Mouse (Mus musculus): Measurements from ENCODE around the gene Zfp442. TPM values are rescaled to one million over a fixed set of nuclear protein-coding genes. Genes with fewer than 3 reads are reported as not detected.
"Not testable (repeated sequence)": the region's sequence is repeated elsewhere in the genome, so short reads cannot be mapped to it uniquely, and the experiment has no call there.

The Zfp442 gene
- polyA plus RNA-seq, 1 experiment from 2014 or later, result 7.1 TPM

GRCm38 (mm10) chr2:150362878-150363229, 88.4 kb downstream of the Zfp442 start:
- DNase-seq (ENCODE audit: low spot score) (no peak), ATAC-seq (replicated peaks; ENCODE audit: low FRiP score, low TSS enrichment, low read depth) (no peak; the same call in 1 of the 2 replicates)
- Histone ChIP-seq H3K4me2 (ENCODE audit: low read length) (peak overlapping the region; percentile 49), H3K27me3 (replicated peaks; ENCODE audit: control insufficient read depth, insufficient read depth, low read length) (no peaks in the 10 kb centered on the region), H3K4me1 (replicated peaks; ENCODE audit: control insufficient read depth, insufficient read depth, low read length) (no peaks in the 10 kb centered on the region), H3K36me3 (ENCODE audit: control insufficient read depth, insufficient read depth, low read length) (no peaks in the 10 kb centered on the region), H3K9me3 (ENCODE audit: control insufficient read depth, low read length) (no peaks in the 10 kb centered on the region), H3K4me3 (ENCODE audit: low read depth, low read length) (peak overlapping the region; percentile 62), H3K27ac (ENCODE audit: low read depth) (peak overlapping the region; percentile 91), H3K9ac (ENCODE audit: low read length) (peak overlapping the region; percentile 69)
- WGBS, result 10% methylated on average over 4 of the region's 4 CpGs

DNA sequence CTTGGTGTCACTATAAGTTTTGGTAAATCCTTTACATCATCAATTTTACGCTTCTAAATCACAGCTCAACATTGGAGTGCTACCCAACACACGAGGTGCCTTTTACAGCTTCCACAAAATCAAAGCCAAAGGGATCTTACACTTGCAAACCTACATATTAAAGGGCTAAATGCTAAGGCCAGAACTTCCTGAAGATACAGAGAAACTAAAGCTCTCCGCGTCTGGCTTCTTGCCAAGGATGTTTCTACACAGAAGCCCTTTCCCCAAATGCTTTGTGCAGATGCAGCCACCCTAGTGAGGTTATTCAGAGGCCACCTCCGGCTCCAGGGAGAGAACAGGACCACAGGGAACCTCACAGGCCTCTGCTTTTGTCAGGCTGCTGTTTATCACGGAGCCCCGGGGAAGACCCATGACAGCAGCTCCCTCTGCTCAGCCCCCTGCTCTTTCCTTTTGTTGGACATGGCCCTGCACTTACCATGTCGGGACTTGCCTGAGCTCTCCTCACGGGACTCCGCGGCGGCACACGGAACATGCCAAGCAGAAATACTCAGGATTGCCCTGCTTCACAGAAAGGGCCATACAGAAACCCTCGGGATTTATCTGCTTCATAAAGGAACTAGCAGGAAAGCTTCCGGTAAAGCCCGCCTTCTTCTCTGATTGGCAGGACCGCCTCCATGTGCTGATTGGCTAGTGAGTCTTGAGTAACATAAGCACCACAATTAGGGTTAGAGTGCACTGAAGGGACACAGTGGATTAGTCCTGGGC, 89.0 kb downstream of the Zfp442 start, which contains the start of gene 3300002I08Rik:
Gene 3300002I08Rik, minus strand, starts transcription at position 653 of the 765 bp plus-strand sequence.
- not testable (repeated sequence) for H3K9me3 ChIP-seq (ENCODE audit: control insufficient read depth, low read length); H3K36me3 ChIP-seq (ENCODE audit: control insufficient read depth, insufficient read depth, low read length); H3K4me1 ChIP-seq (replicated peaks; ENCODE audit: control insufficient read depth, insufficient read depth, low read length); H3K27me3 ChIP-seq (replicated peaks; ENCODE audit: control insufficient read depth, insufficient read depth, low read length)
- WGBS, result 2% methylated on average over 16 of the region's 17 CpGs
- H3K4me3 ChIP-seq (ENCODE audit: low read depth, low read length), result peak within 1 kb of the TSS; percentile 62
- H3K27ac ChIP-seq (ENCODE audit: low read depth), result peak within 1 kb of the TSS; percentile 91
- DNase-seq (ENCODE audit: low spot score) (peak; percentile 91), ATAC-seq (replicated peaks; ENCODE audit: low FRiP score, low TSS enrichment, low read depth) (peak; percentile 97)
- peak within 1 kb of the TSS; percentile 49 for H3K4me2 ChIP-seq (ENCODE audit: low read length)
- H3K9ac ChIP-seq (ENCODE audit: low read length), result peak within 1 kb of the TSS; percentile 69

Other genes with a start within 250 kb of the Zfp442 start
- 10.2 and 12.7 TPM in 2 replicates for gene Zfp937, start 233.4 kb downstream of the Zfp442 start, polyA plus RNA-seq (2014; fragmentation: Nextera tagmentation; extraction: Ambion mirVana)
- 3.9 and 4.2 TPM in 2 replicates for gene Gm21994, start 195.9 kb downstream of the Zfp442 start, polyA plus RNA-seq (2014; fragmentation: Nextera tagmentation; extraction: Ambion mirVana)
- not detected in 2 replicates for gene Gm14124, start 194.0 kb downstream of the Zfp442 start, polyA plus RNA-seq (2014; fragmentation: Nextera tagmentation; extraction: Ambion mirVana)
- gene Gm10130, start 127.8 kb downstream of the Zfp442 start, polyA plus RNA-seq (2014; fragmentation: Nextera tagmentation; extraction: Ambion mirVana), result 1.3 and 2.7 TPM in 2 replicates
- gene 3300002I08Rik, start 88.7 kb downstream of the Zfp442 start, polyA plus RNA-seq (2014; fragmentation: Nextera tagmentation; extraction: Ambion mirVana), result 6.9 and 9.0 TPM in 2 replicates
- gene Zfp345, start 33.6 kb upstream of the Zfp442 start, polyA plus RNA-seq (2014; fragmentation: Nextera tagmentation; extraction: Ambion mirVana), result 0.07 and 0.16 TPM in 2 replicates
- 0.55 TPM in 2 replicates for gene Cst7, start 118.9 kb upstream of the Zfp442 start, polyA plus RNA-seq (2014; fragmentation: Nextera tagmentation; extraction: Ambion mirVana)
- gene Apmap, start 157.1 kb upstream of the Zfp442 start, polyA plus RNA-seq (2014; fragmentation: Nextera tagmentation; extraction: Ambion mirVana), result 36.2 and 40.8 TPM in 2 replicates
- gene Acss1, start 217.0 kb upstream of the Zfp442 start, polyA plus RNA-seq (2014; fragmentation: Nextera tagmentation; extraction: Ambion mirVana), result 18.2 and 19.7 TPM in 2 replicates
- not detected in 2 replicates for gene Vsx1, start 237.9 kb upstream of the Zfp442 start, polyA plus RNA-seq (2014; fragmentation: Nextera tagmentation; extraction: Ambion mirVana)

Data from intestine, embryonic 14.5 days (tissue).